Mouse (Mus musculus): ENCODE data around the gene Elp5.
"Not testable (repeated sequence)": the region's sequence is repeated elsewhere in the genome, so short reads cannot be mapped to it uniquely, and the experiment has no call there.

Elp5 gene

GRCm38 (mm10) chr11:69961841-69962240, 20.5 kb downstream of the Elp5 start:
- no peak for DNase-seq (ENCODE audit: low read depth, low spot score)

GRCm38 (mm10) chr11:69960616-69961015, 21.7 kb downstream of the Elp5 start:
- DNase-seq (ENCODE audit: low read depth, low spot score): no peak

- DNase-seq (ENCODE audit: low read depth, low spot score): no peak
These were observed 26.1 kb downstream of the Elp5 start for GRCm38 (mm10) chr11:69956218-69956617.

GRCm38 (mm10) chr11:69955618-69956017, 26.7 kb downstream of the Elp5 start:
- DNase-seq (ENCODE audit: low read depth, low spot score): not testable (repeated sequence)

- DNase-seq (ENCODE audit: low read depth, low spot score): no peak
These were observed 28.9 kb downstream of the Elp5 start for GRCm38 (mm10) chr11:69953267-69953915.

- no peak for DNase-seq (ENCODE audit: low read depth, low spot score)
These were observed 30.0 kb downstream of the Elp5 start for GRCm38 (mm10) chr11:69952274-69952673.

GRCm38 (mm10) chr11:69950807-69951459, 31.4 kb downstream of the Elp5 start:
- DNase-seq (ENCODE audit: low read depth, low spot score): no peak

- DNase-seq (ENCODE audit: low read depth, low spot score): peak; percentile 93
These were observed 33.6 kb downstream of the Elp5 start for GRCm38 (mm10) chr11:69948763-69949150.

- peak; percentile 97 for DNase-seq (ENCODE audit: low read depth, low spot score)
These were observed 34.1 kb downstream of the Elp5 start, which contains the start of gene Slc2a4 for GRCm38 (mm10) chr11:69948066-69948762. Gene Slc2a4, minus strand, starts transcription at chr11:69948188.

- peak; percentile 77 for DNase-seq (ENCODE audit: low read depth, low spot score)
These were observed 34.8 kb downstream of the Elp5 start for GRCm38 (mm10) chr11:69947337-69948065.

GRCm38 (mm10) chr11:69945997-69946891, 36.1 kb downstream of the Elp5 start:
- DNase-seq (ENCODE audit: low read depth, low spot score): no peak

GRCm38 (mm10) chr11:69945216-69945615, 37.1 kb downstream of the Elp5 start:
- no peak for DNase-seq (ENCODE audit: low read depth, low spot score)

- DNase-seq (ENCODE audit: low read depth, low spot score): no peak
These were observed 41.4 kb downstream of the Elp5 start for GRCm38 (mm10) chr11:69940962-69941361.

- no peak for DNase-seq (ENCODE audit: low read depth, low spot score)
These were observed 42.6 kb downstream of the Elp5 start for GRCm38 (mm10) chr11:69939731-69940130.

GRCm38 (mm10) chr11:69939181-69939580, 43.1 kb downstream of the Elp5 start:
- DNase-seq (ENCODE audit: low read depth, low spot score): no peak

GRCm38 (mm10) chr11:69938401-69938979, 43.8 kb downstream of the Elp5 start:
- DNase-seq (ENCODE audit: low read depth, low spot score): no peak

GRCm38 (mm10) chr11:69937834-69938233, 44.5 kb downstream of the Elp5 start:
- no peak for DNase-seq (ENCODE audit: low read depth, low spot score)

GRCm38 (mm10) chr11:69937385-69937784, 44.9 kb downstream of the Elp5 start:
- no peak for DNase-seq (ENCODE audit: low read depth, low spot score)

- no peak for DNase-seq (ENCODE audit: low read depth, low spot score)
These were observed 45.5 kb downstream of the Elp5 start for GRCm38 (mm10) chr11:69936714-69937347.

GRCm38 (mm10) chr11:69936156-69936555, 46.2 kb downstream of the Elp5 start:
- no peak for DNase-seq (ENCODE audit: low read depth, low spot score)

All from mesoderm, embryonic 11.5 days (tissue).